Mouse (Mus musculus) layer of hippocampus, adult 11-12 months (tissue): Measurements from ENCODE around the gene Dnah2.
A peak's percentile ranks its signal among the peaks of the same experiment; 100 is the strongest.
"Not testable (repeated sequence)": the region's sequence is repeated elsewhere in the genome, so short reads cannot be mapped to it uniquely, and the experiment has no call there.

ENCODE experiments used
- DNase-seq: peaks from one replicate; pipeline ENCODE4 v3.0.0; 2022; ENCODE audit warnings: low spot score

Gene Dnah2

DNA sequence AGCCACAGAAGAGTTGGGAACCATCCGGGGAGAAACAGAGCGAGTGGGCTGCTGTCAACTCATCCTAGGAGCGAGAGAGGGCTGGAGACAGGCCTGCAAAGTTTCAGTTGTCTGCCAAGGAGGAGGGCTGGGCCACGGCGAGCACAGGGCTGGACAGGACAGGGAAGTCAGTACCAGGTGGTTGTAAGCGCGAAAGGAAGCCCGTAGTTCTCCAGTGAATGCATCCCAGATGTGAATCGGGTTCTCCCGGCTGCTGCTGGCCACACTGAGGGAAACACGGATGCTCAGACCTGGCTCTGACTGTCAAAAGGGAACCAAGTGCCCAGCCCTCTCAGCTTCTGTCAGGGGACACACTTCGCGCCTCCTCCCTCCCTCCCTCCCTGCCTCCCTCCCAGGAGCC is 14.5 kb upstream of the Dnah2 start:
- DNase-seq: no peak

DNA sequence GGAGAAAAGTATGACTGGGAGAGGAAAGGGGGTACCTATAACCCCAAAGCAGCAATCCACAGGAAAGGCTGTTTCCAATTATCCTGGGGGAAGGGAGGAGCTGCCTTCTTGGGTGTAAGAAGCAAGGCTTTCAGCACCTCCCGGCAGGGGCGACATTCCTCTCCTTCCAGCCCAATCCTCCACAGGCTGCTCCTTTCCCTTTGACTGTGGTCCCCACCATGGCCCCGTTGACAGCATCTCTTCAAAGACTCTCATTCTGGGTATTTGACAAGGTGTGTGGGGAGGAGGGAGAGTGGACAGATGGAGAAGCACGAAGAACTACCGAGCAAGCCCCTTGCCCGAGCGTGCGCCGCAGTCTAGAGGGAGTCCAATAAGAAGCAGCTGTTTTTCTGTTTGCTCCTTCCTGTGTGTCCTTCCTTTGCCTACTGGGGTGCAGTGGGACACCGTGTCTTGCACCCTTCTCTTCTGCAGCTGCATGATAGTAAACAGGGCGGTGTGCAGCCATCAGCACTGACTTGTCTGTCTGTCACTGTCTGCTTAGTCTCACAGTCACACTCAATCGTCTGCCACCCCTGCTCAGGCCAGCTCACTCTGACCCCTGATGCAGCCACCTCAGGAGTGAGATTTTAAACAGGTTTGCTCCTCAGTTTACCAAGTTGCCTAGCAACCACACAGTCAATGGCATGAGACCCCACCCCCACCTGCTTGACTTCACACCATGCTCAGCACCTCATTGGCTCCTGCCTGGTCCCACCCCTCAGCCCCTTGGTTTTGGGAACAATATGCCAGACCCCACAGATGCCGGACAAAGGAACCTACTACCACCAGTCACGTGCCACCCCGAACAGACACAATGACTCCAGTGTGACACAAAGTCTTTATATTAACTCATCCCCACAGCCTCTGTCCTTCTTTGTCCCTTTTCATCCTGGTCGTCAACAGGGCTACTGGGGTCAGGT is 12.3 kb upstream of the Dnah2 start:
- peak; percentile 61 for DNase-seq

DNA sequence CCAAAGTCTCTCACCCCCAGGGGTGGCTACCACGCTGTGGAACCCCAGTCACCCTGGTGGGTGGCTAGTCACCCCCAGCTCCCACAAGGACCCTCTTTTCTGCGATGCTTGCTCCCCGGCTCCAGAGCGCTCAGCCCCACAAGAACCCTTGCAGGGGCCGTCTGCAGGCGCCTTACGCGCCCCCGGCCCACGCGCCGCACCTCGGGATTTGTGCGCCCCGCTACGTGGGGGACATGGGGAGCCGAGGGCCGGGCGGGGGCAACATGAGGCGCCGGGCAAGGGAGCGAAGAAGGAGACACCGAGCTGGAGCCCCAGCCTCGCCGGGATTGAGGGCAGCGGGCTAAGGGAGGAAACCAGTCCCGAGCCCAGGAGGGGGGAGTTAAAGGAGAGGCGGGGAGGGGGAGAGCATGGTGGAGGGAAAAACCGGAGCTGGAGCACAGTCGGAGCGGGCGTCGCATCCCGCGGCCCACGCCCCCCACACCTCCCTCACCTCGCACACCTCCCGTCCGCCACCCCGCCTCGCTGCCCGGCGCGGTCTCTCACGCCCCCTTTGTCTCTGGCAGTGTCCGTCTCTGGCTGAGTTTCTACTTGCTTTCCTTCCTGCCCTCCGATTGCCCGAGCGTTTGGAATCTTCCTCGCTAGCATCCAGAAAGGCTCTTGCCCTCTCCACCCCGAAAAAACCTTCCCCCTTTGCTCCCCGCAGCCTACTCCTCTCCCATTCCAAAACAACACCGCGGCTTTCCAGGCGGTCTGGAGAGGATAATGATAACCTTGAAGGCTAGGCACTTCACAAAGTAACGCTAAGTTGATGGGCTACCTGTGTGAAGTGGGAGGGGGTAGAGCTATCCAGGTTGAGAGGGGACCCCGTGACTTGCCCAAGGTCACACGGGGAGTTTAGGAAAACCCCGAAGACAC is 11.2 kb upstream of the Dnah2 start, which contains the start of gene Efnb3:
Gene Efnb3, minus strand, starts transcription at position 355 of the 915 bp plus-strand sequence.
- DNase-seq: peak; percentile 63

DNA sequence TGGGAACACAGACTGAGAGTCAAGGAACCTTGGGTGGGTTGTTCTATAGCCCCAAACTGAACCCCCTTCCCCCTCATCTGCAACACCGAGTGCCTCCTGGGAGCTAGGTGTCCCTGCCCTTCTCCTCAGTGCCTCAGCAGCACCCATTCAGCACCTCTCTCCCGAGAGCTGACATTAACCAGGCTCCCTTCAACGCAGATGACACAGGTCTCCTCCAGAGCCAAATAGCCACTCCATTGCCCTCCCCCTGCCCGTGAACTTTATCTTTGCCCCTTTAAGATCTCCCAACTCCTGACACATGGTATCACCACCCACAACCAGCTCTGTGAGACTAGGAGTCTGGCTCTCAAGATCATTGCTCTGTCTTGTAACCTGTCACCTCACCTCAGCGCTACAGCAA is 10.3 kb upstream of the Dnah2 start:
- no peak for DNase-seq

DNA sequence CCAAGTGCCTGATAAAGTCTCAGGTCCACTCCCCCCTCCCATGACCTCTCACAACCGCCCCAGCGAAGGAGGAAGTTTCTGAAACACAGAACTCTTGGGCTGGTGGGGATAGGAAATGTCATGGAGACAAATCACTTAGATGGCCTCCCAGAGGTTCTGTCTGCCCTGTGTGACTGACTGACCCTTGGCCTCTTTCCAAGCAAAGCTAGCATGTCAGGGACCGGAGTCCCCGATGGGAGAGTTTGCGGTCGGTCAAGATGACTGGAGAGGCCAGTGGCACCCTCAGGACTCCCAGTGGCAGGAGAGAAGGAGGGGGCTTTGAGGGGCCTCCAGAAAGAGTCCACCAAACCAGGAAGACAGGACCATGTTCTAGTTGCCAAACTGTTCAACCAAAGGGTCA is 9.8 kb upstream of the Dnah2 start:
- no peak for DNase-seq

DNA sequence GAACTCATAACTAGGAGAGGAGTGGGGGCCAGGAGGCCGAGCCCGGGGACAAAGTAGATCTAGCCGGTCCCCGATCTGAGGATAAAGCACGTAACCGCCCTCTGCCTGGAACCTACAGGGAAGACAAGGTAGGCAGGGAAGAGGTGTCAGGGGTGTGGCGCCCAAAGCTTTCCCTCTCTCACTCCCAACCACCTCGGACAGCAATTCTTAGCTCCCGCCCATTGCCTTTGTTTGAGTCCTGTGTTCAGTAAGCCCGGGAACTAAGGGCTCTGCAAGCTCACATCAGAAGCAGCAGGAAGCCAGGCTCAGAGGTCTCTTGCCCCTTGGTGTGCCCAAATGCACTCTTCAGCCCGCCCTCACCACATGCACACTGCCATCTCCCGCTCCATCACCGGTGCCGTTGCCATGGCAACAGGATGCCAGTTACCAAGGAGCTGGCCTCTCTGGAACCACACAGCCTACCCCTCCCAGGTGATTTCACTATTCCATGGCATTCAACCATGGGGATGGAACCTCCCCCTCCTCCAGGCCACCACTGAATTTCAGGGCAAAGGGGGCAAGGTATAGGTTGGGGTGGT is 8.6 kb upstream of the Dnah2 start:
- DNase-seq: peak; percentile 68

DNA sequence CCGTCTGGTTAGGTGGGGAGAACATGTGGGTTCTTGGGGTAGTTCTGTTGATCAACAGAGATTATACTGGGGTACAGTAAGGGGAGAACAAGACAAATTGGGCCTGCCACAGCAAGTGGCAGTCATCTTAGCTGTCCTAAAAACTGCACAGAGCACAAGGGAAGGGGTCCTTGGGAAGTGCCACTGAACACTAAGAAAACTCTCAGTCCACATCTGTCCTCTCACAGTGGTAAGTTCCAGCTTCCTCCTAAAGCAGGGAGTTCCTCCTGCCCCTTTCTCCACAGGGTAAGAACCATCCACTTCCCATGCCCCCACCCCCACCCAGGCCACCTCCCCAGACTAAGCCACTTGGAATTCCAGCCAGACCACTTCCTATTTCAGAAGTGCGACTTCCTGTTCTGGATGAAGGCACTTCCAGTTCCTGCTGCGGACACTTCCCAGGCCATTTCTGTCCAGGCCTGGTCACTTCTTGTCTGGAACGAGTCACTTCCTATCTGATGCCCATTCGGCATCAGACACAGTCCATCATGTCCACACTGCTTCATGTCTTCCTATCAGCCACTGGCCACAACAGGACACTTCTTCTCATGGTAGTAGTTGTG is 5.7 kb upstream of the Dnah2 start:
- no peak for DNase-seq

DNA sequence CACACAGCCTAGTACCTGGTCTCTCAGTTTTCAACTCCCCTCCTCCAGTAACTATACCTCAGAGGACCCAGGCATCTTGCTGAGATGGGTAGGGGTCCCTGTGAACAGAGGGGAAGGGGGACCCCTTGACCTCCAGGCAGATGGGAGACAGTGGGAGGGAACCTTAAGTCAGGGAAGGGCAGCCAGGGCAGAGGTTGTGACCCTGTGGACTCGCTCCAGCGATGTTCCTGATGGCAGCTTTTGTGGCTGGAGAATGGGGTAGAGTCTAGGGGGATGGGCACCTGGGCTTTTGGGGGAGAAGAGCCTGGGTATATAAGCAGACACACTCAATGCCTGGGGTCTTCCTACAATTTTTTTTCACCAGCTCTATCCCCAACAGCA is 4.4 kb upstream of the Dnah2 start:
- DNase-seq: no peak

DNA sequence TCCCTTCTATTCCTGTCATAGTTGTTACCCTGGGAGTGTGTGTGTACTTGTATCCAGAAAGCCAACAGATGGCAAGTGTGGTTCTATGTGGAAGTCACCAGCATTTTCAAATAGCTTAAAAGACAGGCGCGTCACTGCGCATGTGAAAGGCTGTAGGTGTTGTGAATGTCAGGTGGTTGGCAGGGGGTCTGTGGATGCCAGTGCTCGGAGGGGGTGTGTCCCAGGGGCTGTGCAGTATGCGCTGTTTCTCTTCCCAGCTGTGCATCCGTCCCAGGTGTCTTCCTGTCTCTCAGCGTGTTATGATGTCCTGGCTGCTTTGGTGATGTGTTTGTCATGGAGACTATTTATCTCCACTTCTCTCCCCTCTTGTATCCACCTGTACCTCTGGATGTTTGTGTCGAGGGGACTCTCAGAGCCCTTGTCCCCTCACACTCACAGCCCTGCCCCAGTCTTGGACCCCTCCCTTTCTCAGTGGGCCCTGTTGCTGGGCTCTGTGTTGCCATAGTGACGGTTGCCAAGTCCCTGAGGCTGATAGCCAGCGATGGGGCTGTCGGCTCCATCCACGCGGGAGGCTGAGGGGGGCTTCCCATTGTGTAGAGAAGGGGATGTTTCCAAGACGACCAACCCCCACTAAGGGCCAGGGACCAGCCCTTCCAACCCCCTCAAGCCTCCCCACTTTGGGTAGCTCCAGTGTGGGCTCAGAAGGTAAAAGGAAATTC is 3.9 kb upstream of the Dnah2 start:
- peak; percentile 67 for DNase-seq

DNA sequence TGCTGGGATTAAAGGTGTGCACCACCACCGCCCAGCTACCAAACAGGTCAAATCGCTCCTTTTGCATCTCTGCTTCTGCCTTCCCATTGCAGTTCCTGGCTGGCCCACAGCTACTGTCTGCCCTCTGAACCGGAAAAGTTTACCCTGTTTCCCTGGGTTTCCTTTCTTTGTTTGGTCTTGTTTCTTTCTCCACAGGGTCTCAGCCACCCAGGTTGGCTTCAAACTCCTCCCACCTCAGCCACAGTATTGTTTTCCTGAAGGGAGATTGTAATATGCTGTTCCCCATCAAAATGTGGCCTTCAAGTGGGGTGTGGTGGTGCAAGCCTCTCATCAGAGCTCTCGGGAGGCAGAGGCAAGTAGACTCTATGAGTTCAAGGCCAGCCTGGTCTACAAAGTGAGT is 2.4 kb upstream of the Dnah2 start:
- DNase-seq: no peak

DNA sequence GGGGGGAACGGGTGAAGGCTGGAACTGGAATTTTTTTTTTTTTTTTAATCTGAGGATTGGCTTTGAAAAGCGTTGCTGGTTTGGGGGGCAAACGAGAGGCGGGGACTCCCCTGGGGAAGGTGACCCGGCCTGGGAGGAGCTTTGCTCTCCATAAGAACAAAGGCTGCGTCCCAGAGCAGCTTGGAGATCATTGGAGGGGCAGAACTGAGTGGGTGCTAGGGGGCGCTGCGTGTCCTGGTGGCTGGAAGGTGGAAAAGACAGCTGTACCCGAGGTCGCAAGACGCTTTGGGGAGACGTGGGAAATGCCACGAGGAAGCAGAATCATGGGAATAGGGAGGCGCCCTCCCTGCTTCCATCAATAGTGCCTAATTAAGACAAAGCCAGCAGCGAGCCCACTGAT is 1.8 kb downstream of the Dnah2 start:
- DNase-seq: peak; percentile 57

DNA sequence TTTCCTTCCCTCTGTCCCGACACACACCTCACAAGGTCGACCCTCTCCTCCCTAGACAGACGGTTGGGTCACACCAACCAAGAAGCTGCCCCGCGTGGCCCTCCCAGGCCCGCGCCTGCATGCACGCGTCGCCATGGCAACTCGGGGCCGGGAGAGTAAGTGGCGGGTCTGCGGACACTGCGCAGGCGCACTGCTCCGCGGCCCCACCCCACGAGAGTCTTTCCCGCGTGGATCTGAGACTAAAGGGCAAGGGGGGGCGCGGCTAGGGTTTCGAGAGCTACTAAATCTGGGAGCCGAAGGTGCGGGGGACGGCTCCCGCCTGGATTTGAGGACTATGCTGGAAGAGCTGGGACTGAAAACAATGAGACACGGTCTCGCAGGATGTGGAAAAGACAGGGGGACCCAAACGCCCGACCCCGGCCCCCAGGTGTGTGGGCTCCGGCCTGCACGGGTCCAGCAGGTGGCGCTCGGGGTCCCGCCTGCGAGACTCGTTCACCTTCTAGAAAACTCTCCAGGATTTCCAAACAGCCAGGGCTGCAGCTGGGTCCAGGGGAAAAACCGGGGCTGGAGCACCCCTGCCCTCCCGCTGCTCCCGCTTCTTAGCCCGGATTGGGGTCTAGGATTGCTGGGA is 2.4 kb downstream of the Dnah2 start:
- DNase-seq: peak; percentile 77

DNA sequence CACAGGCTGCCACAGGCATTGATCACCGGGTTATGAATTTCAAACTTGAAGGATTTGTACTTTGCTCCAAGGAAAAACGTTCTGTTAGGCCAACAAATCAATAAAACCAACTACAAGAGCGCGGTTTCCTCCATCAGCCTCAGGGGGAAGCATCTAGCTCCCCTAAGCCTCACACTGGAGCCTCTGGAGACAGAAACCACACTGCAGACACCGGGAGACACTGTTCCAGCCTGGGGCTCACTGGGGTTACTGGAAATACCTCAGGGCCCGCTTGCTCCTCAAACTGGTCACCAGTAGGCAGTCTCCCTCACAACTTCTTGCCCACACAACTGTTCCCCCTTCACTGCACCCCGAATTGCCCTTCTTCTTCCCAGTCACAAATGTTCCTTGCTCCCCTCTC is 3.0 kb downstream of the Dnah2 start:
- no peak for DNase-seq

DNA sequence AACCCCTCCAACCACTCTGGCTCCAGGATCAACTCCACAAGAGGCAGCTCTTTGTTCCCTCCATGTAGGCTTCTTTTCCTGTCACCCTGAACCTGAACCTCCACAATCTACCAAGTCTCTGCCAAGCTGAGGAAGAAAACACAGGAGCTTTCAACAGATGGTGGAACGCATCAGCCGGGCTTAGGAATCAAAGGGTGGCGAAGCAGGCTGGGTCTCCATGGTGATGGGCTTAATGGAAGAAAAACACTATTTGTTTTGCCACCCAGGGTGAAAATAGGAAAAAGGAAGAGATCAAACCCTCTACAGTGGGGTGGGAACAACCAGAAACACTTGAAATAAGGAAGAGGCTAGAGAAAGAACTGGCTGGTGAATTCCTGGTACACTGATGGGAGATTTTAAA is 5.3 kb downstream of the Dnah2 start:
- DNase-seq: no peak

DNA sequence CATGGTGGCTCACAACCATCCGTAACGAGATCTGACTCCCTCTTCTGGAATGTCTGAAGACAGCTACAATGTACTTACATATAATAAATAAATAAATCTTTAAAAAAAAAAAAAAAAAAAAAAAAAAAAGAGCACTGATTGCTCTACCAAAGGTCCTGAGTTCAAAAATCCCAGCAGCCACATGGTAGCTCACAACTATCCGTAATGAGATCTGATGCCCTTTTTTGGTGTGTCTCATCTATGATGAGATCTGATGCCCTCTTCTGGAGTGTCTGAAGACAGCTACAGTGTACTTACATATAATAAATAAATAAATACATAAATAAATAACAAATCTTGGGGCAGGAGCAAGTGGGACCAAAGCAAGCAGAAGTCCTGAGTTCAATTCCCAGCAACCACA is 7.2 kb downstream of the Dnah2 start:
- not testable (repeated sequence) for DNase-seq

DNA sequence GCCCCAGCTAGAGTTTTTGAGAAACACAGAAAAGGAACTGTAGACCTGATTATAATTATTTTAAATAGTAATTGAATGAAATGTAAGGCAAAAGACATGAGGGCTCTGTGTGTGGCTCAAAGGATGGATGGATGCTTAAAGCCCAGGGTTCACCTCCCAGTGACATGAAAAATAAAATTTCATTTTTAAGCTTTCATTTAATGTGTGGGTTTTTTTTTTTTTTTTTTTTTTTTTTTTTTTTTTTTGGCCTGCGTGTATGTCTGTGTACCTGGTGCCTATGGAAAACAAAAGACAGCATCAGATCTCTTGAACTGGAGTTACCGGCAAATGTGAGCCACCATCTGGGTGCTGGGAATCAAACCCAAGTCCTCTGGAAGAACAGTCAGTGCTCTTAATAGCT is 8.2 kb downstream of the Dnah2 start:
- no peak for DNase-seq

DNA sequence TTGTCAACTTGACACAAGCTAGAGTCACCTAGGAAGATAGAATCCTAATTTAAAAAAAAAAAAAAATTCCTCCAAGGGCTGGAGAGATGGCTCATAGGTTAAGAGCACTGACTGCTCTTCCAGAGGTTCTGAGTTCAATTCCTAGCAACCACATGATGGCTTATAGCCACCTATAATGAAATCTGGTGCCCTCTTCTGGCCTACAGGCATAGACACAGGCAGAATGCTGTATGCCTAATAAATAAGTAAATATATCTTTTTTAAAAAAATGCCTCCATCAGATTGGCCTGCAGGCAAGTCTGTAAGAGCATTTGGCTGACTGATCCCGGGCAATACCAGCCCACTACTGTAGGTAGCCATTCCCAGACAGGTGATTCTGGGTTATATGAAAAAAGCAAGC is 13.9 kb downstream of the Dnah2 start:
- no peak for DNase-seq

DNA sequence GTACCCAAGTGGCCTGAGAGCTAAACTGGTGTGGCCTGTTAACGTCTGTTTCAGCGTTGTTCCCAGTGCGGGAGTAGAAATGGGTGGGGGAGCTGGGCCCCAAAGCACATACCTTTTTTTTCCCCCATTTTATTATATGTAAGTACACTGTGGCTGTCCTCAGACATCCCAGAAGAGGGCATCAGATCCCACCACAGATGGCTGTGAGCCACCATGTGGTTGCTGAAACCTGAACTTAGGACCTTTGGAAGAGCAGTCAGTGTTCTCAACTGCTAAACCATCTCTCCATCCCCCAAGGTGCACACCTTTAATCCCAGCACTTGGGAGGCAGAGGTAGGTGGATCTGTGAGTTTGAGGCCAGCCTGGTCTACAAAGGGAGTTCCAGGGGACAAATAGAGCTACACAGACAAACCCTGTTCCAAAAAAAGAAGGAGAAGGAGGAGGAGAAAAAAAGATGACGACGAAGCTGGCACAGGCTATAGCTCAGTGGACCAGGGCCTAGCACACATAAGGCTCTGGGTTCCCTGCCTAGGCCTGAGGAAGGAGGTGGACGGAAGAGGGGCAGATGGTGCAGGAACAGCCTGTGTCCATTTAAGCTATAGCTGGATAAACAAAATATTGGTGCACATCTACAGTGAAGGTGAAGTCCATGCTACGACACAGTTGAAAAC is 16.3 kb downstream of the Dnah2 start:
- no peak for DNase-seq

DNA sequence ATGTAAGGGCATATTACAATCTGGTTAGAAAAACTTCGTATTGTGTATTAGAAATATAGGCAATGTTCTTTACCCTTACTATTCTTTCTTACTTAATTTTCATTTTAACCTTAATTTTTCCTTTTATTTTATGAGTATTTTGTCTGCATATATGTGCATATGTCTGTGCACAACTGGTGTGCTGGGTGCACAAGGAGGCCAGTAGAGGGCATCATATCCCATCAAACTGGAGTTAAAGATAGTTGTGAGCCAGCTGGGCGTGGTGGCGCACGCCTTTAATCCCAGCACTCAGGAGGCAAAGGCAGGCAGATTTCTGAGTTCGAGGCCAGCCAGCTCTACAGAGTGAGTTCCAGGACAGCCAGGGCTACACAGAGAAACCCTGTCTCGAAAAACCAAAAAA is 18.2 kb downstream of the Dnah2 start:
- DNase-seq: not testable (repeated sequence)

DNA sequence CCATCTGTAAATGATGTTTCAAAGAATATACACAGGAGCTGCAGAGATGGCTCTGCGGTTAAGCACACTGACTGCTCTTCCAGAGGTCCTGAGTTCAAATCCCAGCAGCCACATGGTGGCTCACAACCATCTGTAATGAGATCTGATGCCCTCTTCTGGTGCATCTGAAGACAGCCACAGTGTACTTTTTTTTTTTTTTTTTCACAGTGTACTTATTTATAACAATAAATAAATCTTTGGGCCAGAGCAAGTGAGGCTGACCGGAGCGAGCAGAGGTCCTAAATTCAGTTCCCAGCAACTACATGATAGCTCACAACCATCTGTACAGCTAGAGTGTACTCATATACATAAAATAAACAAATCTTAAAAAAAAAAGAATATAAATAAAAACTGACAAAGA is 18.6 kb downstream of the Dnah2 start:
- DNase-seq: not testable (repeated sequence)
